Mouse (Mus musculus) gastrocnemius, adult 2 months (tissue): ENCODE measurements around the gene Dab2ip. TPM values are rescaled to one million over a fixed set of nuclear protein-coding genes. Genes with fewer than 3 reads are reported as not detected.

ENCODE experiments used
- DNase-seq: peaks from one replicate; pipeline ENCODE4 v3.0.0; 2022
- H3K27ac ChIP-seq: fragments of 200-600 bp; 2 replicates; pipeline ENCODE4 v1.8.1; 2022; ENCODE audit warnings: mild to moderate bottlenecking
- H3K4me3 ChIP-seq: fragments of 200-600 bp; 2 replicates; pipeline ENCODE4 v1.8.1; 2022; ENCODE audit warnings: mild to moderate bottlenecking, moderate library complexity
- CTCF ChIP-seq: fragments of 200-600 bp; IDR thresholded peaks from 2 replicates; pipeline ENCODE4 v1.8.1; 2022; ENCODE audit warnings: antibody characterized with exemption, mild to moderate bottlenecking, moderate library complexity
- intact Hi-C: fragments of 180-260 bp; cut with DNase I; formaldehyde crosslinking; loops from one replicate; pipeline ENCODE4 v1.15.1; 2025
- total RNA-seq, 2 experiments: library from RNA; stranded (reverse); gene quantifications; 2 replicates each; pipeline ENCODE4 v1.2.3; 2021

The Dab2ip gene
- total RNA-seq, 2 experiments from 2014 or later, result 38.2 to 52.0 TPM

DNA sequence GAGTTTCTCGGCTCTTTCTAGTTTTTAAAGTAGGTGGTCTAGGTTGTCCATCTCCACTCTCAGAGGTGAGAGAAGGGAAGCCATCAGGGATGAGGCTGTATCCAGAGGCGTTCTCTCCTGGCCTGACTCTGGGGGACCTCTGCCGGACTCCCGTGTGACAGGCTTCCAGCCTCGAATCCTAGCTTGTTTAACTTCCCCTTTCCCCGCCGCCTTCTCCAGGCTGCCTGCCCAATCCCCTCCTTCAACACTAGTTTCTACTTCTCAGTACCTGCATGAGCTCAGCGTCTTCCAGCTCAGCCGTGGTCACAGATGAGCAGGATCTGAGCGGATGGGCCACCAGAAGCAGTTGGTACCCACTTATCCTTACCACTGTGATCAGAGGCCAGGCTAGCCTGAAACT is 31.3 kb downstream of the Dab2ip start:
- no peak for DNase-seq
- H3K27ac ChIP-seq, result peak overlapping the region; percentile 81
- intact Hi-C loops, result no loop called here
- 0 out of 2 replicates have a peak overlapping the region, but pooled peaks have one; percentile 1 for H3K4me3 ChIP-seq
- no peak for TF ChIP-seq CTCF

DNA sequence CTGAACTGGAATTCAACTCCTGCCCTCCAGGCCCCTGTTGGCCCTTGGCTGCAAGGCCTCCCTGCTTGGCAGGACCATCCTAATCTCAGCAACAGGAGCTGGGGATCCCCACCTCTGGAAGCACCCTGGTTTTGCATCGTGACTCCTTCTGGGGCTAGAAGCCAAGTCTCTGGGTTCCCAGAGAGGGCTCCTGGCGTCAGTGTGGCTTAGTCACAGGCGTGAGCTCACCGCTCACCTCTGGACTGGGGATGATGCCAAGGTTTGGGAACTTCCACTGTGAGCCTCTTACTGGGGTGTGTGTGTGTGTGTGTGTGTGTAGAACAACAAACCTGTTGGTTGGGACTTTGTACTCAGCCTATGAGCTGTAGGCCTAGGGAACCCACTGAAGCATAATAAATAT is 31.7 kb downstream of the Dab2ip start:
- H3K4me3 ChIP-seq, result 0 out of 2 replicates have a peak overlapping the region, but pooled peaks have one; percentile 1
- peak overlapping the region; percentile 81 for H3K27ac ChIP-seq
- TF ChIP-seq CTCF, result no peak
- intact Hi-C loops, result no loop called here
- peak; percentile 76 for DNase-seq

DNA sequence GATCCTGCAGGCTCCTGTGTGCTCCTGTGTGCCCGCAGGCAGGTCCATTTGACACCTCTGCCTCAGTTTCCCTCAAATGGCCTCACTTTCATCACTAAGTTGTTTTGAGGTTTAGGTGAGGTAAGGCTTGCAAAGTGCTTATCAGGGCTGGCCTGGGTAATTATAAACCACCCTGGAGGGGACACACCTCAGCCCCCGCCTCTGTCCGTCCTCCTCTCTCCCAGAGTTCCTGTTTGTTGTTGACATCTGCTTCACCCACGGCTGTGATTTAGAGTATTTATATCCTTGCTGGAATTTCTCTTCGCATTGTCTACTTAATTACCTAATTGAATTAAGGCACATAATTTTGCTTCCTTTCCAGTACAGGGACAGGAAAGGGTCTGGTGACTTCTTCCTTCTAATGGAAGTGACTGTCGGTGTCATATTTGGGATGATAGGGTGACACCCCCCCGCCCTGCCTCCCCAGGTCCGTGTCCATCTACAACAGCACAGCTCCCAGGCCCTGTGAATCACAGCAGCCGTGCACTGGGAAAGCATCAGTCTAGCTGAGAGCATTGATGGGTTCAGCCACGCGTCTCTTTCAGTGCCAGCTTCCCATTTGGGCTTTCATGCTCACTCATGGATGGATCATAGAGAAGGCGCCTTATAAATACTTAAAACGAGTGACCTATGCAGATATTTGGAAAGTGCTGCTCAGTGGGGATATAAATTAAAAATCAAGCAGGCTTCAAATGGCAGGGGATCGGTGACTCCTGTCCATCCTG is 34.1 kb downstream of the Dab2ip start:
- TF ChIP-seq CTCF, result no peak
- intact Hi-C loops, result no loop called here
- Histone ChIP-seq H3K27ac (peak overlapping the region; percentile 81), H3K4me3 (no peak overlapping the region)
- no peak for DNase-seq

DNA sequence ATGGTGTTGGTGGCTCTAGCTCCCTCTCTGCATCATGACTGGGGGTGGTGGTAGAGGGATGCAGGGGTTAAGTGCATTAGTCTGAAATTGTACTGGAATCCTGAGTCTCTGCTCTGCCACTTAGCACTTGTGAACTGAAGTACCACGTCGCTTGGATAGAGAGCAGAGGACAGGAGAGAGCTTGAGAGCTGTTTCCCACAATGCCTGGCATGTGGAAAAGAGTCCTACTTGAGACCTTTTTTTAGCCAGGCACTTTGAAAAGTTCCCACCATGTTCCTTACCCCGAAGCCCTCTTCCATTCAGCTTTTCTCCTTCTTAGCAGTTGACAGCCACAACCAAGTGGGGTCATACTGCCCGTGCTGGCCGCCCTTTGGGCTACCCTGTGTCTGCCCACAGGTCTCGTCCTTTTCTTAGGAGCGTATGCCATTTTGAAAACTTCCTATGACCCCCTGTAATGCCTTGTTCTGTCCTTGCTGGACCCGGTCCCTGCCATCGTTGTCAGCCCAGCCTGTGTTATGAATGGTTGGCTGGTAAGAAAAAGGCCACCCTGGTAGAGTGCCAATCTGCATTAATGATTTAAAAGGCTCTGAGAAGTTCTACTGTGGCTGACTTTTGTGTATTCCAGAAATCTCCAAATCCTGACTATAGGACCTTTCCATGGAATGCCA is 34.8 kb downstream of the Dab2ip start:
- H3K27ac ChIP-seq, result peak overlapping the region; percentile 81
- intact Hi-C loops, result no loop called here
- TF ChIP-seq CTCF, result no peak
- H3K4me3 ChIP-seq, result no peak overlapping the region
- DNase-seq, result no peak

DNA sequence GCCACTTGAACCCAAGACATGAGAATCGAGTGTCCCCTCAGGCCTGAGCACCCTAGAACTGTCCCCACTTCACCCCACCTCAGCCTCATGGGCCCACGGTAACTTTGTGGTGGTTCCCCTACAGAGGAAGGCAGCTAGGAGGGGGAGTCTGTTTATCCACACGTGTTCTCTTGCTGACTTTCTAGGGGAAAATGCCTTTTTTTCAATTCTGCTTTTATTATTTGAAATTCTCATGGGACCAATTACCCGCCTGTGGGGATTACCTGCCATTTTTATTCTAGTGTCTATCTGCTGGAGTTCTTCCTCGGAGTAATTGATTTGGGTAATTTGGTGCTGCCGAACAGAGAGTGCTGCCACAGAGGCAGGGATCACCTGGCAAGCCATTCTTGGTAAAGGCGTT is 35.8 kb downstream of the Dab2ip start:
- TF ChIP-seq CTCF, result no peak
- H3K4me3 ChIP-seq, result no peak overlapping the region
- DNase-seq, result no peak
- intact Hi-C loops, result no loop called here
- peak overlapping the region; percentile 81 for H3K27ac ChIP-seq

DNA sequence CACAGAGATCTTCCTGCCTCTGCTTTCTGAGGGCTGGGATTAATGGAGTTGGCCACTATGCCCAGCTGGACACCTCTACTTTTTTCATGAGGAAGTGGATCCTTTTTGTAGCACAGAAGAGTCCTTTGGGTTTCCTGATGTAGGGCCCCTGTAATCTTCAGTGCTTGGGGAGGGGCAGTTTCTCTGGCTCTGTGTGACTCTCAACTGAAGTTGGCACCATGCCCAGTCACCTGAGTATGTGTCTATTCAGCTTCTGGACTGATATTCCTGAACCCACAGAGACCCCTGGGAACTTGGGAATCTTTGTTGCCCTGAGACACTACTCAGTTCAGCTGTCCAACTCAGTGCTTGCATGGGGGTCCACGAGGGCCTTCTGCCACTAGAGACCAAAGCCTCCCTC is 37.0 kb downstream of the Dab2ip start:
- DNase-seq, result no peak
- intact Hi-C loops, result no loop called here
- H3K4me3 ChIP-seq, result no peak overlapping the region
- no peak for TF ChIP-seq CTCF
- H3K27ac ChIP-seq, result peak overlapping the region; percentile 81

GRCm38 (mm10) chr2:35595718-35596117 is 37.7 kb downstream of the Dab2ip start:
- Histone ChIP-seq H3K4me3 (no peak overlapping the region), H3K27ac (peak overlapping the region; percentile 81)
- TF ChIP-seq CTCF, result no peak
- intact Hi-C loops, result no loop called here
- no peak for DNase-seq

DNA sequence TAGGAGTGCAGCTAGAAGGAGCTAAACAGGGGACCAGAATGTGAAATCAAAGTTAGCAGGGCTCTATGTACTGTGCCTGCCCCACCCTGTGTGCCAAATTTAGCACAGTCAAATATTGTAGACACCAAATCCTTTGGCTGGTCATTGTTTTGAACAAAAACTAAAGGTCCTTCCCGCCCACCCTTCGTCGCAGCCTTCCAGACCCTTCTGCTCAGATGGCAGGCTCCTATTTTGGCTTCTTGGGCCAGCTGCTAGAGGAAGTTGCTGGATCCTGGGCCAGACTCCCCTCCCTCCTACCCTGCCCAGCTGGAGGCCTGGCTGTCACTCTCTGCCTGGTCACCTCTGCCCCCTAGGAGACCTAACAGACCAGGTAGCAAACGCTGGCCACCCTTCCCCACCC is 38.7 kb downstream of the Dab2ip start:
- TF ChIP-seq CTCF, result no peak
- Histone ChIP-seq H3K27ac (peak overlapping the region; percentile 81), H3K4me3 (peak overlapping the region; percentile 15)
- no peak for DNase-seq
- intact Hi-C loops, result no loop called here

GRCm38 (mm10) chr2:35598819-35599218 is 40.8 kb downstream of the Dab2ip start:
- Histone ChIP-seq H3K4me3 (no peak overlapping the region), H3K27ac (peak overlapping the region; percentile 81)
- DNase-seq, result no peak
- no peak for TF ChIP-seq CTCF
- intact Hi-C loops, result no loop called here

GRCm38 (mm10) chr2:35601665-35602064 is 43.6 kb downstream of the Dab2ip start:
- no peak overlapping the region for H3K27ac ChIP-seq
- H3K4me3 ChIP-seq, result no peak overlapping the region
- peak; percentile 31; the same call in 1 of the 2 replicates for TF ChIP-seq CTCF
- intact Hi-C loops, result loop anchor here (10.0 kb wide), 1 partner anchor 57 kb away; no protein-coding TSS in a partner anchor
- DNase-seq, result no peak

DNA sequence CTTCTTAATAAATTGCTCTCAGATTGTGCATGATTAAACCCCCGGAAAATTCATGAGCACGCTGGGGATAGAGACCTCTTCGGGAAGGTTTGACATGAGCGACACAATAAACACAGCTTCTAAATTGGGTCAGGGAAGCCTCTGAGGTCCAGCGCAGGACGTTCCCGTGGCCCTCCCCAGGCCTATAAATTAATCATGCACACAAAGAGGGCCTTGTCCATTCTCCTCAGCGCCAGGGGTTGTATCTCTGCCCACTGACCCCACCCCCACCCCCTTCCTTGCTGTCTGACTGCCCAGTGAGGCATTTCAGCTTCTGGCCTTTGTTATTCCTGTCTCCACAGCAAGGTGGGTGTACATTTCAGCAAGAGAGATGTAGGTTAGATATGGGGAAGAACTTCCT is 49.4 kb downstream of the Dab2ip start:
- no peak for TF ChIP-seq CTCF
- no peak overlapping the region for H3K4me3 ChIP-seq
- intact Hi-C loops, result loop anchor here (10.0 kb wide), 1 partner anchor 63 kb away; no protein-coding TSS in a partner anchor
- DNase-seq, result no peak
- H3K27ac ChIP-seq, result peak overlapping the region; percentile 31; the same call in 1 of the 2 replicates

DNA sequence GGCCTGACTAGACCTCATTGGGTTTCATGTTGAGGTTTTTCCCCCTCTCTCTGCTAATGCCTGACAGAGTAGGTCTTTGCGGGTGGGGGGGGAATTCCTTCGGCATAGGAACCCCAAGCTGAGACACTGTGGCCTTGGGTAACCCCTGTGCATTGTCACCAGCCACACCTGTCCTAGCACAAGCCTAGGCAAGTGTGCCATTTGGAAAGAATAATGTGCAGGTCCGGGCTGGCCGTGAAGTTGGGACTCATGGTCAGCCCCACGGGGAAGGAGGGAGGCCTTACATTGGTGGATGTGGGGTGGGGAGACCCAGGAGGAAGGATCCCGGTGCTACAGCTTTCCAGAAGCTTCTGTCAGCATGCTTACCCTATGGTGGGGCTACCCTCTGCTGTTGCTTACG is 50.8 kb downstream of the Dab2ip start:
- peak overlapping the region; percentile 79 for H3K27ac ChIP-seq
- DNase-seq, result no peak
- no peak overlapping the region for H3K4me3 ChIP-seq
- intact Hi-C loops, result loop anchor here (10.0 kb wide), 1 partner anchor 64 kb away; no protein-coding TSS in a partner anchor
- no peak for TF ChIP-seq CTCF

GRCm38 (mm10) chr2:35609317-35609716 is 51.3 kb downstream of the Dab2ip start:
- peak; percentile 77 for TF ChIP-seq CTCF
- intact Hi-C loops, result loop anchor here (10.0 kb wide), 1 partner anchor 65 kb away; no protein-coding TSS in a partner anchor
- H3K27ac ChIP-seq, result peak overlapping the region; percentile 79
- peak; percentile 80 for DNase-seq
- peak overlapping the region; percentile 27; the same call in 1 of the 2 replicates for H3K4me3 ChIP-seq
